Mouse (Mus musculus) limb, embryonic 14.5 days (tissue): ENCODE data around the gene Olfr427. TPM values are rescaled to one million over a fixed set of nuclear protein-coding genes. Genes with fewer than 3 reads are reported as not detected.

ENCODE experiments used
- ATAC-seq: fragments of 200-750 bp; cut with Nextera tagmentation; 2 replicates; pipeline ENCODE4 v1.8.0; 2017; ENCODE audit warnings: low read depth, moderate number of reproducible peaks, moderate TSS enrichment; ENCODE audit not compliant: low FRiP score
- DNase-seq: peaks from one replicate; pipeline ENCODE4 v3.0.0-alpha.2; 2015; ENCODE audit warnings: low spot score
- H3K27ac ChIP-seq: fragments of 300-500 bp; sonication (generic); replicated peaks from 2 replicates; pipeline ENCODE4 v1.5.1; 2014; ENCODE audit warnings: low read depth, mild to moderate bottlenecking, low read length, moderate library complexity, mixed read lengths
- H3K27me3 ChIP-seq: fragments of 300-500 bp; sonication (generic); 2 replicates; pipeline ENCODE4 v1.6.1; 2014; ENCODE audit warnings: low read length, mixed read lengths; ENCODE audit not compliant: control insufficient read depth, insufficient read depth
- H3K36me3 ChIP-seq: fragments of 300-500 bp; sonication (generic); 2 replicates; pipeline ENCODE4 v1.6.1; 2014; ENCODE audit warnings: mild to moderate bottlenecking, low read length, moderate library complexity, mixed read lengths; ENCODE audit not compliant: control insufficient read depth, insufficient read depth
- H3K4me1 ChIP-seq: fragments of 300-500 bp; sonication (generic); 2 replicates; pipeline ENCODE4 v1.6.1; 2014; ENCODE audit warnings: antibody characterized with exemption, low read length, mixed read lengths; ENCODE audit not compliant: control insufficient read depth, insufficient read depth
- H3K4me2 ChIP-seq: fragments of 300-500 bp; sonication (generic); replicated peaks from 2 replicates; pipeline ENCODE4 v1.6.1; 2014; ENCODE audit warnings: low read depth, mild to moderate bottlenecking, low read length, moderate library complexity; ENCODE audit not compliant: severe bottlenecking
- H3K4me3 ChIP-seq: fragments of 300-500 bp; sonication (generic); replicated peaks from 2 replicates; pipeline ENCODE4 v1.5.1; 2014; ENCODE audit warnings: low read length
- H3K9ac ChIP-seq: fragments of 300-500 bp; sonication (generic); 2 replicates; pipeline ENCODE4 v1.6.1; 2014; ENCODE audit warnings: mild to moderate bottlenecking, low read depth, low read length, moderate library complexity; ENCODE audit not compliant: severe bottlenecking
- H3K9me3 ChIP-seq: fragments of 300-500 bp; sonication (generic); 2 replicates; pipeline ENCODE4 v1.6.1; 2016; ENCODE audit warnings: low read length; ENCODE audit not compliant: control insufficient read depth
- POLR2A ChIP-seq: fragments of 200-500 bp; IDR thresholded peaks from 2 replicates; pipeline ENCODE4 v1.8.0; 2012; ENCODE audit warnings: inconsistent platforms, mild to moderate bottlenecking, moderate library complexity, borderline replicate concordance; ENCODE audit not compliant: insufficient read depth, insufficient read length; ENCODE audit errors: extremely low read depth
- WGBS: fragments of 180-500 bp; shearing (Covaris S2); extraction: QIAGEN DNeasy Blood & Tissue Kit; methylation state at CpG from one replicate; pipeline ENCODE4 v1.1.7; 2014; 5-methylcytosine and 5-hydroxymethylcytosine counted together
- polyA plus RNA-seq, 2 experiments: library from polyadenylated mRNA; depleted of rRNA in 1 of 2; stranded (reverse) in 1 of 2; unstranded in 1 of 2; fragments of >200 nt; fragmentation: Nextera tagmentation in 1 of 2; extraction: Ambion mirVana in 1 of 2; gene quantifications; 2 replicates each; pipeline versions ENCODE4 v1.2.1 to v1.2.3; 2012 to 2014

The Olfr427 gene
- polyA plus RNA-seq, 2 experiments: not detected

GRCm38 (mm10) chr1:174103735-174104134 lies 7.0 kb downstream of the Olfr427 start:
- no peaks in the 10 kb centered on the region for H3K36me3 ChIP-seq
- no peak overlapping the region for H3K4me3 ChIP-seq
- whole genome bisulfite sequencing: 64% methylated on average over 2 of the region's 2 CpGs
- no peaks in the 10 kb centered on the region for H3K9me3 ChIP-seq
- ATAC-seq (no peak), DNase-seq (peak; percentile 9)
- no peak overlapping the region for H3K9ac ChIP-seq
- H3K27ac ChIP-seq: no peak overlapping the region
- H3K4me2 ChIP-seq: no peak overlapping the region
- H3K4me1 ChIP-seq: no peaks in the 10 kb centered on the region
- no peak for TF ChIP-seq POLR2A
- H3K27me3 ChIP-seq: no peaks in the 10 kb centered on the region

- H3K27ac ChIP-seq: no peak within 1 kb of the TSS
- no peaks in the 10 kb centered on the region for H3K4me1 ChIP-seq
- WGBS: 59% methylated on average over 2 of the region's 2 CpGs
- DNase-seq (no peak), ATAC-seq (no peak)
- H3K4me3 ChIP-seq: no peak within 1 kb of the TSS
- no peaks in the 10 kb centered on the region for H3K36me3 ChIP-seq
- no peaks in the 10 kb centered on the region for H3K27me3 ChIP-seq
- TF ChIP-seq POLR2A: no peak
- no peak within 1 kb of the TSS for H3K9ac ChIP-seq
- H3K4me2 ChIP-seq: no peak within 1 kb of the TSS
- no peaks in the 10 kb centered on the region for H3K9me3 ChIP-seq
Measured at GRCm38 (mm10) chr1:174121062-174121461, 24.4 kb downstream of the Olfr427 start, which contains the start of gene Olfr231. Olfr231 (minus strand) TSS chr1:174121162.

GRCm38 (mm10) chr1:174131217-174131616 lies 34.5 kb downstream of the Olfr427 start, which contains the start of gene Olfr424:
Olfr424 (plus strand) TSS chr1:174131517.
- Histone ChIP-seq H3K9me3 (no peaks in the 10 kb centered on the region), H3K4me3 (no peak within 1 kb of the TSS), H3K27ac (no peak within 1 kb of the TSS), H3K9ac (no peak within 1 kb of the TSS), H3K36me3 (no peaks in the 10 kb centered on the region), H3K4me1 (no peaks in the 10 kb centered on the region), H3K27me3 (no peaks in the 10 kb centered on the region), H3K4me2 (no peak within 1 kb of the TSS)
- 75% methylated on average over 3 of the region's 3 CpGs for WGBS
- DNase-seq (no peak), ATAC-seq (no peak)
- no peak for TF ChIP-seq POLR2A

- Histone ChIP-seq H3K4me3 (no peak overlapping the region), H3K9me3 (no peaks in the 10 kb centered on the region), H3K27me3 (no peaks in the 10 kb centered on the region), H3K4me2 (no peak overlapping the region), H3K9ac (no peak overlapping the region), H3K36me3 (no peaks in the 10 kb centered on the region), H3K4me1 (no peaks in the 10 kb centered on the region), H3K27ac (no peak overlapping the region)
- DNase-seq (no peak), ATAC-seq (no peak)
- TF ChIP-seq POLR2A: no peak
- WGBS: 69% methylated on average over 3 of the region's 3 CpGs
Measured at GRCm38 (mm10) chr1:174131999-174132398, 35.3 kb downstream of the Olfr427 start.

- DNase-seq (no peak), ATAC-seq (no peak)
- Histone ChIP-seq H3K27ac (no peak overlapping the region), H3K4me1 (no peaks in the 10 kb centered on the region), H3K4me3 (no peak overlapping the region), H3K36me3 (no peaks in the 10 kb centered on the region), H3K9me3 (no peaks in the 10 kb centered on the region), H3K9ac (no peak overlapping the region), H3K27me3 (no peaks in the 10 kb centered on the region), H3K4me2 (no peak overlapping the region)
- no peak for TF ChIP-seq POLR2A
- 68% methylated on average over 2 of the region's 2 CpGs for WGBS
Measured at GRCm38 (mm10) chr1:174141384-174141783, 44.7 kb downstream of the Olfr427 start.

GRCm38 (mm10) chr1:174146696-174147095 lies 50.0 kb downstream of the Olfr427 start:
- ATAC-seq (no peak), DNase-seq (no peak)
- Histone ChIP-seq H3K4me2 (no peak overlapping the region), H3K9ac (no peak overlapping the region), H3K9me3 (no peaks in the 10 kb centered on the region), H3K27me3 (no peaks in the 10 kb centered on the region), H3K27ac (no peak overlapping the region), H3K36me3 (no peaks in the 10 kb centered on the region), H3K4me1 (no peaks in the 10 kb centered on the region), H3K4me3 (no peak overlapping the region)
- 86% methylated on average over 1 of the region's 1 CpGs for WGBS
- no peak for TF ChIP-seq POLR2A
